ENCODE assay signal across 24 mouse cellular contexts in genomic region chr10:26190811-26191210, GRCm38 (mm10). TPM values are rescaled to one million over a fixed set of nuclear protein-coding genes. Genes with fewer than 3 reads are reported as not detected.
"Had no signal": no experiment of that assay in that cellular context is flagged by ENCODE, and none has a peak within 500 bp of the region (broad histone marks: within the 10 kb centered on the region; RNA-seq: fewer than 3 reads in every experiment).

No protein-coding gene starts in this region.

- ATAC-seq: liver, embryonic 12.5 days; midbrain, embryonic 15.5 days had no signal

- H3K4me1 ChIP-seq: kidney, embryonic 15.5 days; liver, embryonic 12.5 days; liver, embryonic 15.5 days; midbrain, embryonic 12.5 days; midbrain, embryonic 15.5 days; neural tube, embryonic 12.5 days; neural tube, embryonic 15.5 days had no signal

- H3K4me2 ChIP-seq: kidney, embryonic 15.5 days; liver, embryonic 12.5 days; liver, embryonic 15.5 days; midbrain, embryonic 12.5 days; midbrain, embryonic 15.5 days; neural tube, embryonic 12.5 days; neural tube, embryonic 15.5 days had no signal

- H3K9ac ChIP-seq: kidney, embryonic 15.5 days; liver, embryonic 12.5 days; liver, embryonic 15.5 days; midbrain, embryonic 12.5 days; midbrain, embryonic 15.5 days; neural tube, embryonic 12.5 days; neural tube, embryonic 15.5 days had no signal

- DNase-seq: kidney, adult 8-10 months; kidney, postnatal 10 days; kidney, postnatal 36 days; layer of hippocampus, postnatal 36 days; liver; lung, adult 18-20 months; right cerebral cortex, adult 18-20 months; right cerebral cortex, postnatal 14 days; right cerebral cortex, postnatal 4 days; thymus, adult 2 months; thymus, postnatal 14 days; thymus, postnatal 4 days had no signal

- H3K27me3 ChIP-seq: kidney, embryonic 15.5 days; liver, embryonic 12.5 days; liver, embryonic 15.5 days; midbrain, embryonic 12.5 days; midbrain, embryonic 15.5 days; neural tube, embryonic 12.5 days; neural tube, embryonic 15.5 days had no signal

- H3K27ac ChIP-seq: kidney, embryonic 15.5 days; left cerebral cortex, adult 2 months; liver, embryonic 12.5 days; liver, embryonic 15.5 days; macrophage; midbrain, embryonic 12.5 days; midbrain, embryonic 15.5 days; neural tube, embryonic 12.5 days; neural tube, embryonic 15.5 days; stomach, postnatal 0 days had no signal

- H3K4me3 ChIP-seq: kidney, embryonic 15.5 days; left cerebral cortex, adult 2 months; liver, embryonic 12.5 days; liver, embryonic 15.5 days; midbrain, embryonic 12.5 days; midbrain, embryonic 15.5 days; neural tube, embryonic 12.5 days; neural tube, embryonic 15.5 days had no signal

- H3K36me3 ChIP-seq: kidney, embryonic 15.5 days; liver, embryonic 12.5 days; liver, embryonic 15.5 days; midbrain, embryonic 12.5 days; midbrain, embryonic 15.5 days; neural tube, embryonic 12.5 days; neural tube, embryonic 15.5 days had no signal

- H3K9me3 ChIP-seq: kidney, embryonic 15.5 days; liver, embryonic 12.5 days; liver, embryonic 15.5 days; midbrain, embryonic 12.5 days; midbrain, embryonic 15.5 days; neural tube, embryonic 12.5 days; neural tube, embryonic 15.5 days had no signal

RNA-seq across cellular contexts. Expression of gene Samd3, which starts 38.7 kb away (rescaled TPM):
- total RNA-seq: layer of hippocampus, adult 8-10 months; layer of hippocampus, postnatal 36 days had no signal
- polyA plus RNA-seq: kidney, embryonic 15.5 days; liver, embryonic 12.5 days; liver, embryonic 15.5 days; macrophage; neural tube, embryonic 15.5 days; stomach, embryonic 14.5 days; stomach, postnatal 0 days had no signal
